Mouse (Mus musculus): ENCODE measurements around the gene Cry2.

DNA sequence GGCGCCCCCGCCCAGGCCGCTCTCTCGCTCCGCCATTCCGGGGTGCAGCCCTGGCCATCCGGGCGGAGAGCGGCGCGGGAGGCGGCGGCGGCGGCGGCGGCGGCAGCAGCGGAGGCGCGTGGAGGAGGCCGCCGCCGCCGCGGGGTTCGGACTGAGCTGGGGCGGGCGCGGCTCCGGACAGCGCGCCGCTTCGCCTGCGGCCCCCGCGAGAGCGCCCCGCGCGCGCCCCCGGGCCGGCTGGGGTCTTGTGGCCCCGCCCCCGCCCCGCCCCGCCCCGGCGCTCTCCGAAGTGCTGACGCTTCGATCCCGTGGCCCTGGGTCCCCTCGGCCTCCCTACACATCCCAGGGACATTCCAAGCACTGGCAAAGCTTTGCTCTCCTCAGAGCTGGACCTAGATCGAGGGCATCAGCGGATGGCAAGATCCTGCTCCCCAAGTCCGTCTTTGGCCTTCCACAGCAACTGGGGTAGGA is 32.7 kb downstream of the Cry2 start, which contains the start of gene Mapk8ip1:
- TF ChIP-seq CTCF (IDR thresholded peaks at IDR 0.05; ENCODE audit: control insufficient read depth, insufficient read depth, insufficient read length) = no peak
- no peak for TF ChIP-seq MYOG (IDR thresholded peaks at IDR 0.05; ENCODE audit: control insufficient read depth, extremely low read depth, insufficient read length)
- no peak for TF ChIP-seq CEBPB (IDR thresholded peaks at IDR 0.05; ENCODE audit: low read depth)
- no peak for TF ChIP-seq MYOD1 (IDR thresholded peaks at IDR 0.05; ENCODE audit: control insufficient read depth, insufficient read length, low read depth)
- no peak for TF ChIP-seq USF1 (IDR thresholded peaks at IDR 0.05; ENCODE audit: low read depth)

Data from C2C12 (cell line).